Mouse (Mus musculus): ENCODE data around the gene Yjefn3.

DNA sequence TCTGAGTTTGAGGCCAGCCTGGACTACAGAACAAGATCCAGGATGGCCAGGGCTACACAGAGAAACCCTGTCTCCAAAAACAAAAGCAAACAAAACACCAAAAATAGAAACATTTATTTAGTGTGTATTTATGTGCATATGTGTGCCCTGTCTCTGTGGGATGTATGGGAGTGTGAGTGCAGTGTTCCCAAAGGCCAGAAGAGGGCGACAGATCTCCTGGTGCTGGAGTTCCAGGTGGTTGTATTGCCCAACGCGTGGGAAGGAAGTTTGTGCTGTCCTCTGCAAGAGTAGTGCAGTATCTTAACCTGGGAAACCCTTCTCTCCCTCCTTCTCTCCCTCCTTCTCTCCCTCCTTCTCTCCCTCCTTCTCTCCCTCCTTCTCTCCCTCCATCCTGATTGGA is 52.6 kb downstream of the Yjefn3 start:
- TF ChIP-seq CTCF (IDR thresholded peaks at IDR 0.05; ENCODE audit: insufficient read depth, low read depth, low read length) (no peak), POLR2A (IDR thresholded peaks at IDR 0.05; ENCODE audit: insufficient read depth, low read depth, low read length) (no peak)
